Mouse (Mus musculus) kidney, embryonic 16.5 days (tissue): ENCODE measurements around the gene H2-DMa. TPM values are rescaled to one million over a fixed set of nuclear protein-coding genes. Genes with fewer than 3 reads are reported as not detected.

Experiments used
- ATAC-seq: fragments of 200-750 bp; cut with Nextera tagmentation; 2 replicates; pipeline ENCODE4 v1.8.0; 2017; ENCODE audit warnings: moderate TSS enrichment; ENCODE audit not compliant: low FRiP score, low TSS enrichment
- H3K27ac ChIP-seq: fragments of 300-500 bp; sonication (generic); 2 replicates; pipeline ENCODE4 v1.5.1; 2014; ENCODE audit warnings: low read length
- H3K27me3 ChIP-seq: fragments of 300-500 bp; sonication (generic); 2 replicates; pipeline ENCODE4 v1.6.1; 2014; ENCODE audit warnings: low read length, control low read depth, mixed read lengths; ENCODE audit not compliant: insufficient read depth
- H3K36me3 ChIP-seq: fragments of 300-500 bp; sonication (generic); 2 replicates; pipeline ENCODE4 v1.6.1; 2014; ENCODE audit warnings: low read length, control low read depth, mixed read lengths; ENCODE audit not compliant: insufficient read depth
- H3K4me1 ChIP-seq: fragments of 300-500 bp; sonication (generic); 2 replicates; pipeline ENCODE4 v1.6.1; 2014; ENCODE audit warnings: low read length, control low read depth, mixed read lengths; ENCODE audit not compliant: insufficient read depth
- H3K4me2 ChIP-seq: fragments of 300-500 bp; sonication (generic); replicated peaks from 2 replicates; pipeline ENCODE4 v1.6.1; 2014; ENCODE audit warnings: low read depth, low read length
- H3K4me3 ChIP-seq: fragments of 300-500 bp; sonication (generic); 2 replicates; pipeline ENCODE4 v1.5.1; 2014; ENCODE audit warnings: mild to moderate bottlenecking, low read length
- H3K9ac ChIP-seq: fragments of 300-500 bp; sonication (generic); replicated peaks from 2 replicates; pipeline ENCODE4 v1.6.1; 2014; ENCODE audit warnings: low read length
- H3K9me3 ChIP-seq: fragments of 300-500 bp; sonication (generic); 2 replicates; pipeline ENCODE4 v1.6.1; 2016; ENCODE audit warnings: low read length, control low read depth
- WGBS: fragments of 180-500 bp; shearing (Covaris S2); extraction: QIAGEN DNeasy Blood & Tissue Kit; methylation state at CpG from one replicate; pipeline ENCODE4 v1.1.7; 2014; 5-methylcytosine and 5-hydroxymethylcytosine counted together
- polyA plus RNA-seq: library from polyadenylated mRNA; unstranded; fragments of >200 nt; fragmentation: Nextera tagmentation; extraction: Ambion mirVana; gene quantifications from 2 replicates; pipeline ENCODE4 v1.2.1, GENCODE M21; 2015

H2-DMa gene
- 18.3 and 19.0 TPM in 2 replicates for polyA plus RNA-seq

DNA sequence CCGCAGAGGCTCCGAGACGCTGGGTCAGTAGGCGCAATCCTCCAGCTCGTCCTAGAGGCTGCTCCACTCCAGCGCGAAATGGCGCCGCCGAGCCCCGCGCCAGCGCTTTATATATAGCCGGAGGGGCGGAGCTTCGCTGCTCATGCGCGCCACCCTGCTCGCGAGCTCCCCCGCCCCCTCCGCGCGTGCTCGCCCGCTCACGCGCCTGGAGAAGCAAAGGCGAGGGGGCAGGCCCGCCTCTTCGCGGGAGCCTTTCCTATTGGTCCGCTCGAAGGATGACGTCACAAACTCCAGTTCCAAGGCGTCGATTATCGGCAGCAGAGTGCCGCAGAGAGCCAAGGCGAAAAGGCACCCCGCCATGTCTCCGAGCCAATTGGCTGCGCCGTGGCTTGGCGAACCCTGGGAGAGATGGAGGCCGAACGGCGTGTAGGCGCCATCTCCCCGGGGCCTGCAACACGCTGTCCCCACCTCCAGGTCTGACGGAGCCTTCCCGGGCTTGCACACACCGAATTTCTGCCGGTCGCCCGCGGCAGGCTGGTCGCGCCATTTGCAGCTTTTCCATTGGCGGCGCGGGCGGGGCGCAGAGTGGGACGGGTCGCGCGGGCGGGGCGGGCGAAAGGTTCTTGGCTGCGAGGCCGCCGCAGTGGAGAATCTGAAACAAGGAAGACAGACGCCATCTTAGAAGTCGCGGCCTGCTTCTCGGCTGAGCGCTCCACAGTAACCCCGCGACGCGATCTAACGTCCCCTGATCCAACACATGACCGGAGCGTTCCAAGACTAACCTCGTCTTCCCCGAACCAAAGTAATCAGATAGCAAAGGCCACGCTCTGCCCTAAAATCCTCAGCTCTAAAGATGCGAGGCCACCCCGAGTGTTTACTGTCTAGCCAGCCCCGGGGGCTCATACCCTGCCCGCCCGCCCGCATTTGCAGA is at the start of gene H2-DMa:
TSS of gene H2-DMa (plus strand) at position 293 of the 931 bp plus-strand sequence.
- Histone ChIP-seq H3K27me3 (no peaks in the 10 kb centered on the region), H3K27ac (peak within 1 kb of the TSS; percentile 100), H3K4me1 (peaks cover 38% of the 10 kb centered on the region), H3K9ac (peak within 1 kb of the TSS; percentile 99), H3K36me3 (peaks cover 41% of the 10 kb centered on the region), H3K4me2 (peak within 1 kb of the TSS; percentile 99), H3K9me3 (no peaks in the 10 kb centered on the region), H3K4me3 (peak within 1 kb of the TSS; percentile 100)
- under 1% methylated on average over 96 of the region's 96 CpGs for WGBS
- ATAC-seq, result peak; percentile 74

DNA sequence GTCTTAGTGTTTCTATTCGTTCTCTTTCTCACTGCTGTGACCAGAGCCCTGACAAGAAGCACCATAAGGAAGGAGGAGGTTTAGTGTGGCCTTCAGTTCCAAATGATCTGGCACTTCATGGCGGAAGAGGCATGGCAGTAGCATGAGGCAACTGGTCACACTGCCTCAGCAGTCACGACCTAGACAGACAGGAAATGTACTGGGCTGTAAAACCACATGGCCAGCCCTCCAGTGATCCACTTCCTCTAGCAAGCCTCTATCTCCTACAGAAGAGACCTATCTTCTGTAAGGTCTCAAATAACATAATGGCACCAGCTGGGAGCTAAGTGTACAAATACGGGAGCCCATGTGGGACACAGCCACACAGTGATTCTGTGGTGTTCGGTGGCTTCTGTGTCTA is 47.2 kb upstream of the H2-DMa start:
- Histone ChIP-seq H3K36me3 (no peaks in the 10 kb centered on the region), H3K27me3 (peaks cover 16% of the 10 kb centered on the region)
- WGBS, result 70% methylated on average over 5 of the region's 5 CpGs

DNA sequence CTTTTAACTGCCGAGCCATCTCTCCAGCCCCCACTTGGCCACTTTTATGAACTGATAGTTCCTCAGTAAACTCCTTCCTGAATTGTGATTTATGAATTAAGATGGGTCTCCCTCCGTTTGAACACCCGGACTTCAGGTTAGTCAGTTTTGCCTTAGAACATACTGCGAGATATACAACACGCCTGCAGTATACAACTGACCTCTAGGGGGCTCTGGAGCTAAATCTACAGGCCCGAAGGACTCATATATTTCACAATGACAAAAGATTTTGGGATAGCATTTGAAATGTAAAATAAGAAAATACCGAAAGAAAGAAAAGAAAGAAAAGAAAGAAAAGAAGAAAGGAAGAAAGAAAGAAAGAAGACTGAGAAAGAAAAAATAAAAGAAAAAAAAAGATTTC is 44.1 kb upstream of the H2-DMa start:
- Histone ChIP-seq H3K36me3 (no peaks in the 10 kb centered on the region), H3K4me1 (no peaks in the 10 kb centered on the region), H3K27me3 (peaks cover 19% of the 10 kb centered on the region), H3K27ac (no peak overlapping the region), H3K4me3 (no peak overlapping the region), H3K9ac (no peak overlapping the region), H3K9me3 (peaks cover 3% of the 10 kb centered on the region; the same call in 1 of the 2 replicates), H3K4me2 (no peak overlapping the region)
- ATAC-seq, result no peak
- 45% methylated on average over 7 of the region's 7 CpGs for WGBS

More for the DNA sequence above, 47.2 kb upstream of the H2-DMa start:
- no peak overlapping the region for H3K27ac ChIP-seq
- ATAC-seq, result no peak
- H3K4me1 ChIP-seq, result no peaks in the 10 kb centered on the region
- no peak overlapping the region for H3K4me3 ChIP-seq
- H3K4me2 ChIP-seq, result no peak overlapping the region
- H3K9ac ChIP-seq, result no peak overlapping the region
- peaks cover 3% of the 10 kb centered on the region; the same call in 1 of the 2 replicates for H3K9me3 ChIP-seq

DNA sequence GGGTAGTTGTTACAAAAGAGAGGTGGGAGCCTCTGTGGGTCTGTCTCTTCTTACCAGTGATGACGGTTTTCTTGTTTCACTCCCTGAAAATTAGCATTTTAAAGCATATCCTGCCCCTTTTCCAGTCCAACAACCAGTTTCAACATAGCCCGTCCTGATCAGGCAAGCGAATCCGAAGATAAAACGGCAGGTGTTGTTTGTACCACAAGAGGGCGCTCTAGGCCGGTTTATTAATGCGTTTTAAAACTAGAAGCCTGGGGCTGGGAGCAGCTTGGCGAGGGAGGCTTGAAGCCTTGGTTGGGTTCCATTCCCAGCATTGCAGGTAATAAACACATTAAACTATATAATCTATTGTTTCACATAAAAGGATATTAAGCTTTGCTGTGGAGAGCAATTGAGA is 41.8 kb upstream of the H2-DMa start:
- no peak overlapping the region for H3K27ac ChIP-seq
- H3K9ac ChIP-seq, result no peak overlapping the region
- no peaks in the 10 kb centered on the region for H3K9me3 ChIP-seq
- H3K36me3 ChIP-seq, result no peaks in the 10 kb centered on the region
- 2% methylated on average over 9 of the region's 9 CpGs for WGBS
- H3K4me1 ChIP-seq, result no peaks in the 10 kb centered on the region
- H3K4me3 ChIP-seq, result no peak overlapping the region
- no peak overlapping the region for H3K4me2 ChIP-seq
- no peak for ATAC-seq
- H3K27me3 ChIP-seq, result peaks cover 19% of the 10 kb centered on the region

DNA sequence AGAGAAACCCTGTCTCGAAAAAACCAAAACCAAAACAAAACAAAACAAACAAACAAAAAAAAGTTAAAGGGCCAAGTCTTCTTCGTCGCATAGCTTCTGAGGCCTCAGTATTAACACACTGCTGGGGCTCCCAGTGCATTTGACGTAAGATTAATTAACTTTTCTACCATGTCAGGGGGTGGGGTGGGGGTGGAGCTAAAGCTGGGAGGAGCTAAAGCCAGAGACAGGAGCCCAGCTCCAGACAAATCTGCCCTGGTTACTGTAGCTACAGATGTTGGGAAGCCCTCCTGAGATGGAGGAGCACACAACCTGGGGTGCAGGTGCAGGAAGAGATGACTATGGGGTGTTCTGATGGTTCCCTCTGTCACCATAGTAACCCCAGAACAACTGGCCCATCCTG is 41.2 kb upstream of the H2-DMa start:
- 0 out of 2 replicates have a peak, but pooled peaks have one; percentile 39 for ATAC-seq

DNA sequence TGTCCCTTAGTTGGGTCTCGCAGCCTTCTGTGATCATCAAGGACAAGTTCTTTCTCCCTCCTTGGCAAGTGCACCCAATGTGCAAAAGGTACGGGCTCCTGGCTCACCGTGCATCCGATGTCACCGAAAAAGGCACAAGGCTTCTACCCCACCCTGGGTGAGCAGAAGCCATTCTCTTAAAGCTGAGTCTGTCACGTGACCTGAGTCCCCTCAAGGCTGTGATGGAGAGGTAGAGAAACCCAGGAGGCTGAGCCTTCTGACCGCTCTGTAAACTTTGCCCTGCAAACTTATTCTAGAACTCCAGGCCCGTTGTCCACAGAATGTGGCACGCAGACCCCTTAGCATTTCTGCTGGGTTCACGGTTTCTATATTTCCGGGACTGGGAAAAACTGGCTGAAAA is 40.3 kb upstream of the H2-DMa start:
- H3K9me3 ChIP-seq, result no peaks in the 10 kb centered on the region
- no peak for ATAC-seq
- no peak overlapping the region for H3K4me3 ChIP-seq
- H3K27me3 ChIP-seq, result peaks cover 22% of the 10 kb centered on the region
- no peak overlapping the region for H3K4me2 ChIP-seq
- H3K9ac ChIP-seq, result no peak overlapping the region
- H3K27ac ChIP-seq, result no peak overlapping the region
- WGBS, result 90% methylated on average over 11 of the region's 11 CpGs
- H3K4me1 ChIP-seq, result no peaks in the 10 kb centered on the region
- no peaks in the 10 kb centered on the region for H3K36me3 ChIP-seq

More for the DNA sequence above, 41.2 kb upstream of the H2-DMa start:
- Histone ChIP-seq H3K4me2 (no peak overlapping the region), H3K36me3 (no peaks in the 10 kb centered on the region), H3K9me3 (no peaks in the 10 kb centered on the region), H3K4me1 (no peaks in the 10 kb centered on the region), H3K27ac (no peak overlapping the region), H3K4me3 (no peak overlapping the region), H3K27me3 (peaks cover 21% of the 10 kb centered on the region), H3K9ac (no peak overlapping the region)
- 52% methylated on average over 4 of the region's 4 CpGs for WGBS

DNA sequence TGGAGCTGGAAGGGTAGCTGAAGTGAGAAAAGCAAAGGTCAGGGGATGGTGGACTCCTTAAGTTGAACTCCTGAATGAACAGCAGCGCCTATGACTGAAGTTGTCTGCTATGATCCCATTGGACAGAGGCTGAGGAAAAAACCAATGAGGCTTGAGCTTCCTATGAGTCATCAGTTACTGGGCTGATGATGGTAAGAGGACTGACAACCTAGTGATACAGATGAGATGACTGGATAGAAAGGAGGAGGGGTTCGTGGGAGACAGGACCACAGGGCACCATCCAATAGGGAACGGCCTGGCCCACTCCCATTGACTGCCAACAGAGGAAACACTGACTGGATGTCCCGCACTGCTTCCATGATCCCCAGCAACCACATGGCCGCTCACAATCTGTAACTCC is 39.7 kb upstream of the H2-DMa start:
- peak; percentile 62 for ATAC-seq
- no peak overlapping the region for H3K27ac ChIP-seq
- no peaks in the 10 kb centered on the region for H3K4me1 ChIP-seq
- no peak overlapping the region for H3K4me2 ChIP-seq
- no peaks in the 10 kb centered on the region for H3K36me3 ChIP-seq
- 20% methylated on average over 5 of the region's 5 CpGs for WGBS
- H3K9ac ChIP-seq, result no peak overlapping the region
- H3K9me3 ChIP-seq, result no peaks in the 10 kb centered on the region
- H3K4me3 ChIP-seq, result no peak overlapping the region
- H3K27me3 ChIP-seq, result peaks cover 23% of the 10 kb centered on the region

DNA sequence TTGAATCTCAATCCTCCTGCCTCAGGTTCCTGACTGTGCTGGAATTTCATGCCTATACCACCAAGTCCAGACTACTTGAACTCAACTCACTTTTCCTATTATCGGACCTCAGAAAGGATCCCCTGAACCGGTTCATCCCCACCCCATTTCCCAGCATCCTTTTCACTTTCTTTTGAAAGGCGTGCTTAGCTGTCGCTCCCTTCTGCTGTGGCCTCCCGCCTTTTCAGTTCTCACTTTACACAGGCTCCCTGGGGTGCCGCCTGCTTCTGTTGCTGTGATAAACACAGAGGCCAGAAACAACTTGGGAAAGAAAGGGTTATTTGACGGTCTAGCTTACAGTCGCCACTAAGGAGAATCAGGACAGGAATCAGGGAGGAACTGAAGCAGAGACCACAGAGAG is 36.2 kb upstream of the H2-DMa start:
- 11% methylated on average over 8 of the region's 8 CpGs for WGBS

DNA sequence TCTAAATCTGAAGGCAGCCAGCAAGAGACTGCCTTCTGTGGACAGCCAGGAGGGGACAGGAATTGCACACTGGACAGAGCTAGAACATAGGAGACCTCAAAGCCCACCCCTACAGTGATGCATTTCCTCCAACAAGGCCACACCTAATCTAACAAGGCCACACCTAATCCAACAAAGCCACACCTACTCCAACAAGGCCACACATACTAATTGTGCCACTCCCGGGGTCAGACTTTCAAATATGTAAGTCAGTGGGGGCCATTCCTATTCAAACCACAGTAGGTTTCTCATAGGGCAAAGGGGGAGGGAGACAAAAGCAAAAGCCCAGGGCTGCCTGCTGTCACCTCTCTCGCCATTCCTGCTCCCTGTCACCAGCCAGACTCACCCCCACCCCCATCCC is 32.0 kb upstream of the H2-DMa start:
- H3K36me3 ChIP-seq, result no peaks in the 10 kb centered on the region
- H3K4me3 ChIP-seq, result no peak overlapping the region
- WGBS, result 51% methylated on average over 2 of the region's 2 CpGs
- no peak overlapping the region for H3K27ac ChIP-seq
- ATAC-seq, result no peak
- no peak overlapping the region for H3K9ac ChIP-seq
- H3K27me3 ChIP-seq, result peaks cover 4% of the 10 kb centered on the region; the same call in 1 of the 2 replicates
- H3K4me2 ChIP-seq, result no peak overlapping the region
- no peaks in the 10 kb centered on the region for H3K4me1 ChIP-seq
- H3K9me3 ChIP-seq, result no peaks in the 10 kb centered on the region

More for the DNA sequence above, 36.2 kb upstream of the H2-DMa start:
- Histone ChIP-seq H3K27me3 (peaks cover 4% of the 10 kb centered on the region; the same call in 1 of the 2 replicates), H3K36me3 (no peaks in the 10 kb centered on the region), H3K4me3 (no peak overlapping the region), H3K4me2 (no peak overlapping the region), H3K4me1 (no peaks in the 10 kb centered on the region), H3K9me3 (no peaks in the 10 kb centered on the region), H3K9ac (no peak overlapping the region), H3K27ac (no peak overlapping the region)
- no peak for ATAC-seq

DNA sequence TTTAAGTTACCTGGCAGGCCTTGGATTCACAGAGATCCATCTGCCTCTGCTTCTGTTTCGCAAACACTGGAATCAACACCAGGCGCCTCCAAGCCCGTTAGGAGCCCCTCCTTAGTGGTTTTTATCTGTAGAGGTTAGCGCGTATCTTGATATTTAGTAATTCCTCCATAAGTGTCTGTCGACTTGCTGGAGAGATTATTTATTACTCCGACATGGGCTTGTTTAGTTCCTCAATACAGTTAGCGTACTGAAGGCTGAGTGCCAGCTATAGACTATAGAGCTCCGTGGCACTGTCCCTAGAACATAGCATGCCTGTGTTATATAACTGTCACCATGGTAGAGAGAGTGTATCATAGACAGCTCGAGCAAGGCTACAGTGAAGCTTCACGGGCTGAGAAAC is 31.2 kb upstream of the H2-DMa start:
- H3K4me1 ChIP-seq, result peaks cover 1% of the 10 kb centered on the region
- H3K4me2 ChIP-seq, result no peak overlapping the region
- H3K9me3 ChIP-seq, result no peaks in the 10 kb centered on the region
- H3K4me3 ChIP-seq, result no peak overlapping the region
- WGBS, result 83% methylated on average over 11 of the region's 11 CpGs
- no peaks in the 10 kb centered on the region for H3K36me3 ChIP-seq
- no peak overlapping the region for H3K9ac ChIP-seq
- ATAC-seq, result no peak
- peaks cover 2% of the 10 kb centered on the region; the same call in 1 of the 2 replicates for H3K27me3 ChIP-seq
- H3K27ac ChIP-seq, result no peak overlapping the region
